Comparison of ENCODE assay signal across 9 mouse cellular contexts in genomic region chr7:102076714-102077296, GRCm38 (mm10). TPM values are rescaled to one million over a fixed set of nuclear protein-coding genes. Genes with fewer than 3 reads are reported as not detected.
DNase-seq lines count a peak whose midpoint lies in the region; ATAC-seq and TF ChIP-seq lines count a peak whose summit lies in the region.
"Had no signal": no experiment of that assay in that cellular context is flagged by ENCODE, and none has a peak within 500 bp of the region (broad histone marks: within the 10 kb centered on the region; RNA-seq: fewer than 3 reads in every experiment).

No protein-coding gene starts in this region.

- peaks cover 14% of the 10 kb centered on the region for H3K36me3 ChIP-seq in embryonic facial prominence, embryonic 11.5 days (replicated peaks; ENCODE audit: control insufficient read depth, insufficient read depth, low read depth, low read length)
- H3K36me3 ChIP-seq in embryonic facial prominence, embryonic 10.5 days (replicated peaks), result peaks cover 98% of the 10 kb centered on the region
- H3K36me3 ChIP-seq in thymus, adult 2 months (ENCODE audit: control insufficient read depth, insufficient read depth, low read length), result peaks cover 66% of the 10 kb centered on the region
- H3K36me3 ChIP-seq in liver, embryonic 11.5 days (ENCODE audit: control insufficient read depth, insufficient read depth, low read length), result peaks cover 45% of the 10 kb centered on the region
- peaks cover 35% of the 10 kb centered on the region for H3K36me3 ChIP-seq in midbrain, embryonic 16.5 days (ENCODE audit: control insufficient read depth, insufficient read depth, low read length)

- no peak for TF ChIP-seq POLR2A in thymus, adult 2 months (IDR thresholded peaks at IDR 0.05; ENCODE audit: control insufficient read depth, extremely low read depth, insufficient read depth, low read length, poor library complexity)

- no peaks in the 10 kb centered on the region for H3K9me3 ChIP-seq in embryonic facial prominence, embryonic 11.5 days (replicated peaks; ENCODE audit: control insufficient read depth, low read length)
- no peaks in the 10 kb centered on the region for H3K9me3 ChIP-seq in embryonic facial prominence, embryonic 10.5 days
- H3K9me3 ChIP-seq in liver, embryonic 11.5 days (ENCODE audit: control insufficient read depth, low read length), result no peaks in the 10 kb centered on the region
- no peaks in the 10 kb centered on the region for H3K9me3 ChIP-seq in midbrain, embryonic 16.5 days (replicated peaks; ENCODE audit: control insufficient read depth, low read length, poor library complexity, severe bottlenecking)
- H3K9me3 ChIP-seq: heart, embryonic 15.5 days had no signal

- 90% methylated on average over 7 of the region's 7 CpGs for WGBS in embryonic facial prominence, embryonic 11.5 days
- 83% methylated on average over 7 of the region's 7 CpGs for WGBS in embryonic facial prominence, embryonic 10.5 days
- WGBS in thymus, adult 2 months, result 81% methylated on average over 6 of the region's 7 CpGs
- WGBS in liver, embryonic 11.5 days, result 75% methylated on average over 7 of the region's 7 CpGs
- 66% methylated on average over 7 of the region's 7 CpGs for WGBS in midbrain, embryonic 16.5 days

- H3K9ac ChIP-seq in embryonic facial prominence, embryonic 11.5 days (replicated peaks; ENCODE audit: low read length), result no peak overlapping the region
- H3K9ac ChIP-seq in liver, embryonic 11.5 days (ENCODE audit: low read depth, low read length), result no peak overlapping the region
- no peak overlapping the region for H3K9ac ChIP-seq in midbrain, embryonic 16.5 days (ENCODE audit: low read depth, low read length)
- H3K9ac ChIP-seq: heart, embryonic 15.5 days had no signal

- peak; percentile 50; the same call in 1 of the 2 replicates for ATAC-seq in embryonic facial prominence, embryonic 11.5 days (replicated peaks; ENCODE audit: insufficient number of reproducible peaks, low FRiP score, low TSS enrichment, low read depth)
- peak; percentile 29 for ATAC-seq in liver, embryonic 11.5 days (replicated peaks; ENCODE audit: low FRiP score)
- ATAC-seq in midbrain, embryonic 16.5 days, result no peak

- H3K4me2 ChIP-seq in embryonic facial prominence, embryonic 11.5 days (ENCODE audit: low read depth, low read length), result no peak overlapping the region
- no peak overlapping the region for H3K4me2 ChIP-seq in liver, embryonic 11.5 days
- no peak overlapping the region for H3K4me2 ChIP-seq in midbrain, embryonic 16.5 days (ENCODE audit: low read length)
- H3K4me2 ChIP-seq: heart, embryonic 15.5 days had no signal

- DNase-seq in embryonic facial prominence, embryonic 11.5 days (ENCODE audit: low spot score), result peak; percentile 33
- DNase-seq in embryonic facial prominence, embryonic 10.5 days (ENCODE audit: low spot score), result no peak
- DNase-seq in thymus, adult 2 months, result peak; percentile 45
- DNase-seq in thymus, adult 18-20 months, result no peak
- DNase-seq in liver, embryonic 11.5 days (ENCODE audit: low spot score), result peak; percentile 31
- DNase-seq in thymus, postnatal 14 days, result peak; percentile 54
- no peak for DNase-seq in cerebellum, adult 8-10 months

- no peaks in the 10 kb centered on the region for H3K4me1 ChIP-seq in embryonic facial prominence, embryonic 11.5 days (ENCODE audit: control insufficient read depth, insufficient read depth, low read length)
- H3K4me1 ChIP-seq in embryonic facial prominence, embryonic 10.5 days, result no peaks in the 10 kb centered on the region
- no peaks in the 10 kb centered on the region for H3K4me1 ChIP-seq in thymus, adult 2 months (replicated peaks; ENCODE audit: control insufficient read depth, insufficient read depth, low read length)
- no peaks in the 10 kb centered on the region for H3K4me1 ChIP-seq in liver, embryonic 11.5 days (replicated peaks; ENCODE audit: control insufficient read depth, insufficient read depth, low read length)
- no peaks in the 10 kb centered on the region for H3K4me1 ChIP-seq in midbrain, embryonic 16.5 days (ENCODE audit: control insufficient read depth, insufficient read depth, low read length)
- H3K4me1 ChIP-seq: heart, embryonic 15.5 days had no signal

- no peak overlapping the region for H3K4me3 ChIP-seq in embryonic facial prominence, embryonic 11.5 days (ENCODE audit: low read depth, low read length)
- no peak overlapping the region for H3K4me3 ChIP-seq in embryonic facial prominence, embryonic 10.5 days
- H3K4me3 ChIP-seq in thymus, adult 2 months (ENCODE audit: control insufficient read depth, insufficient read depth, low read length), result no peak overlapping the region
- no peak overlapping the region for H3K4me3 ChIP-seq in liver, embryonic 11.5 days (ENCODE audit: low read depth, low read length)
- H3K4me3 ChIP-seq in midbrain, embryonic 16.5 days (ENCODE audit: low read depth, low read length), result no peak overlapping the region
- H3K4me3 ChIP-seq: heart, embryonic 15.5 days had no signal

- no peak overlapping the region for H3K27ac ChIP-seq in embryonic facial prominence, embryonic 11.5 days (replicated peaks; ENCODE audit: low read depth, low read length)
- no peak overlapping the region for H3K27ac ChIP-seq in embryonic facial prominence, embryonic 10.5 days (replicated peaks)
- no peak overlapping the region for H3K27ac ChIP-seq in thymus, adult 2 months (ENCODE audit: control insufficient read depth, insufficient read depth, low read length)
- no peak overlapping the region for H3K27ac ChIP-seq in liver, embryonic 11.5 days (ENCODE audit: low read depth, low read length)
- no peak overlapping the region for H3K27ac ChIP-seq in midbrain, embryonic 16.5 days (ENCODE audit: low read length)
- H3K27ac ChIP-seq: heart, embryonic 15.5 days had no signal

- no peaks in the 10 kb centered on the region for H3K27me3 ChIP-seq in embryonic facial prominence, embryonic 11.5 days (ENCODE audit: control insufficient read depth, insufficient read depth, low read length)
- no peaks in the 10 kb centered on the region for H3K27me3 ChIP-seq in embryonic facial prominence, embryonic 10.5 days (replicated peaks; ENCODE audit: low read depth, poor library complexity, severe bottlenecking)
- H3K27me3 ChIP-seq in thymus, adult 2 months (ENCODE audit: control insufficient read depth, insufficient read depth, low read length), result no peaks in the 10 kb centered on the region
- no peaks in the 10 kb centered on the region for H3K27me3 ChIP-seq in liver, embryonic 11.5 days (replicated peaks; ENCODE audit: control insufficient read depth, insufficient read depth, low read length)
- no peaks in the 10 kb centered on the region for H3K27me3 ChIP-seq in midbrain, embryonic 16.5 days (ENCODE audit: control insufficient read depth, insufficient read depth, low read depth, low read length)
- H3K27me3 ChIP-seq: heart, embryonic 15.5 days had no signal

- TF ChIP-seq CTCF in thymus, adult 2 months (IDR thresholded peaks at IDR 0.05; ENCODE audit: borderline replicate concordance, control insufficient read depth, extremely low read depth, insufficient read depth, low read length, poor library complexity), result no peak

RNA-seq across cellular contexts. Expression of gene Trpc2, which starts 6.1 kb away (rescaled TPM):
- polyA plus RNA-seq in embryonic facial prominence, embryonic 11.5 days (2014; fragmentation: Nextera tagmentation; extraction: Ambion mirVana), result not detected in 2 replicates
- 0.17 TPM in 1 of 2 replicates, not detected in the other for polyA plus RNA-seq in embryonic facial prominence, embryonic 10.5 days (2016; fragmentation: Nextera tagmentation; extraction: Ambion mirVana)
- polyA plus RNA-seq in thymus, adult 2 months (2012; rRNA removed), result 0.61 and 0.92 TPM in 2 replicates
- not detected in 2 replicates for polyA plus RNA-seq in liver, embryonic 11.5 days (2014; fragmentation: Nextera tagmentation; extraction: Ambion mirVana)
- polyA plus RNA-seq in midbrain, embryonic 16.5 days (2015; fragmentation: Nextera tagmentation; extraction: Ambion mirVana), result not detected in 2 replicates
- polyA plus RNA-seq: heart, embryonic 15.5 days had no signal

RNA-seq across cellular contexts. Expression of gene Xntrpc, which starts 11.3 kb away (rescaled TPM):
- 1.4 and 1.9 TPM in 2 replicates for polyA plus RNA-seq in embryonic facial prominence, embryonic 11.5 days (2014; fragmentation: Nextera tagmentation; extraction: Ambion mirVana)
- 2.5 and 2.6 TPM in 2 replicates for polyA plus RNA-seq in embryonic facial prominence, embryonic 10.5 days (2016; fragmentation: Nextera tagmentation; extraction: Ambion mirVana)
- 11.9 and 12.1 TPM in 2 replicates for polyA plus RNA-seq in thymus, adult 2 months (2012; rRNA removed)
- 0.71 and 0.81 TPM in 2 replicates for polyA plus RNA-seq in liver, embryonic 11.5 days (2014; fragmentation: Nextera tagmentation; extraction: Ambion mirVana)
- 1.1 and 1.3 TPM in 2 replicates for polyA plus RNA-seq in midbrain, embryonic 16.5 days (2015; fragmentation: Nextera tagmentation; extraction: Ambion mirVana)

RNA-seq across cellular contexts. Expression of gene Xndc1, which starts 11.5 kb away (rescaled TPM):
- 23.0 and 23.8 TPM in 2 replicates for polyA plus RNA-seq in embryonic facial prominence, embryonic 11.5 days (2014; fragmentation: Nextera tagmentation; extraction: Ambion mirVana)
- 43.3 and 44.5 TPM in 2 replicates for polyA plus RNA-seq in embryonic facial prominence, embryonic 10.5 days (2016; fragmentation: Nextera tagmentation; extraction: Ambion mirVana)
- polyA plus RNA-seq in thymus, adult 2 months (2012; rRNA removed), result 47.7 and 54.3 TPM in 2 replicates
- polyA plus RNA-seq in liver, embryonic 11.5 days (2014; fragmentation: Nextera tagmentation; extraction: Ambion mirVana), result 19.5 and 24.6 TPM in 2 replicates
- 28.7 and 31.5 TPM in 2 replicates for polyA plus RNA-seq in midbrain, embryonic 16.5 days (2015; fragmentation: Nextera tagmentation; extraction: Ambion mirVana)

RNA-seq across cellular contexts. Expression of gene Rnf121, which starts 11.5 kb away (rescaled TPM):
- 26.9 and 28.9 TPM in 2 replicates for polyA plus RNA-seq in embryonic facial prominence, embryonic 11.5 days (2014; fragmentation: Nextera tagmentation; extraction: Ambion mirVana)
- 28.4 and 30.9 TPM in 2 replicates for polyA plus RNA-seq in embryonic facial prominence, embryonic 10.5 days (2016; fragmentation: Nextera tagmentation; extraction: Ambion mirVana)
- 41.0 and 42.1 TPM in 2 replicates for polyA plus RNA-seq in thymus, adult 2 months (2012; rRNA removed)
- 16.4 and 16.7 TPM in 2 replicates for polyA plus RNA-seq in liver, embryonic 11.5 days (2014; fragmentation: Nextera tagmentation; extraction: Ambion mirVana)
- 36.1 and 36.6 TPM in 2 replicates for polyA plus RNA-seq in midbrain, embryonic 16.5 days (2015; fragmentation: Nextera tagmentation; extraction: Ambion mirVana)

RNA-seq across cellular contexts. Expression of gene Art1, which starts 24.7 kb away (rescaled TPM):
- 0.96 and 1.1 TPM in 2 replicates for polyA plus RNA-seq in embryonic facial prominence, embryonic 11.5 days (2014; fragmentation: Nextera tagmentation; extraction: Ambion mirVana)
- 1.1 TPM in 2 replicates for polyA plus RNA-seq in embryonic facial prominence, embryonic 10.5 days (2016; fragmentation: Nextera tagmentation; extraction: Ambion mirVana)
- 15.7 and 23.7 TPM in 2 replicates for polyA plus RNA-seq in thymus, adult 2 months (2012; rRNA removed)
- polyA plus RNA-seq in liver, embryonic 11.5 days (2014; fragmentation: Nextera tagmentation; extraction: Ambion mirVana), result 0.38 and 1.1 TPM in 2 replicates
- 0.25 and 0.57 TPM in 2 replicates for polyA plus RNA-seq in midbrain, embryonic 16.5 days (2015; fragmentation: Nextera tagmentation; extraction: Ambion mirVana)

Comparison
In these comparisons a context has a peak if more than half of its experiments do, and no peak if none do; other contexts are left out.
1. DNase-seq: peak in embryonic facial prominence, embryonic 11.5 days (single experiment), thymus, adult 2 months (single experiment), liver, embryonic 11.5 days (single experiment) and thymus, postnatal 14 days (single experiment); none in embryonic facial prominence, embryonic 10.5 days (single experiment), thymus, adult 18-20 months (0 of 2) and cerebellum, adult 8-10 months (single experiment).